Mouse (Mus musculus): ENCODE results near the gene Gm2310. TPM values are rescaled to one million over a fixed set of nuclear protein-coding genes. Genes with fewer than 3 reads are reported as not detected.
"Not testable (repeated sequence)": the region's sequence is repeated elsewhere in the genome, so short reads cannot be mapped to it uniquely, and the experiment has no call there.

Gene Gm2310
- not detected in 2 replicates for polyA plus RNA-seq (2012; rRNA removed)

GRCm38 (mm10) chr15:8519853-8520252 is at the start of gene Gm2310:
Gene Gm2310, minus strand, starts transcription at chr15:8519953.
- H3K4me1 ChIP-seq (ENCODE audit: control insufficient read depth, insufficient read depth, low read length); H3K27ac ChIP-seq (ENCODE audit: insufficient read depth, low read length): not testable (repeated sequence)

GRCm38 (mm10) chr15:8568645-8569528 is 49.1 kb upstream of the Gm2310 start:
- TF ChIP-seq CTCF (IDR thresholded peaks at IDR 0.05; ENCODE audit: extremely low read depth, insufficient read depth, low read length): no peak
- TF ChIP-seq POLR2A (IDR thresholded peaks at IDR 0.05; ENCODE audit: extremely low read depth, insufficient read depth, low read length): 0 out of 2 replicates have a peak, but pooled peaks have one; percentile 9
- Histone ChIP-seq H3K4me3 (ENCODE audit: insufficient read depth, low read length) (peak overlapping the region; percentile 41), H3K4me1 (ENCODE audit: control insufficient read depth, insufficient read depth, low read length) (no peaks in the 10 kb centered on the region), H3K27ac (ENCODE audit: insufficient read depth, low read length) (no peak overlapping the region)

More at GRCm38 (mm10) chr15:8519853-8520252, at the start of gene Gm2310:
- not testable (repeated sequence) for H3K4me3 ChIP-seq (ENCODE audit: insufficient read depth, low read length)

- Histone ChIP-seq H3K4me1 (ENCODE audit: control insufficient read depth, insufficient read depth, low read length) (no peaks in the 10 kb centered on the region), H3K27ac (ENCODE audit: insufficient read depth, low read length) (no peak overlapping the region), H3K4me3 (ENCODE audit: insufficient read depth, low read length) (no peak overlapping the region; the same call in 1 of the 2 replicates)
- TF ChIP-seq POLR2A (IDR thresholded peaks at IDR 0.05; ENCODE audit: extremely low read depth, insufficient read depth, low read length) (no peak), CTCF (IDR thresholded peaks at IDR 0.05; ENCODE audit: extremely low read depth, insufficient read depth, low read length) (no peak)
Observed at GRCm38 (mm10) chr15:8568286-8568644, 48.5 kb upstream of the Gm2310 start.

GRCm38 (mm10) chr15:8565416-8565815 is 45.7 kb upstream of the Gm2310 start:
- Histone ChIP-seq H3K4me3 (ENCODE audit: insufficient read depth, low read length) (no peak overlapping the region), H3K4me1 (ENCODE audit: control insufficient read depth, insufficient read depth, low read length) (no peaks in the 10 kb centered on the region), H3K27ac (ENCODE audit: insufficient read depth, low read length) (no peak overlapping the region)
- no peak for TF ChIP-seq POLR2A (IDR thresholded peaks at IDR 0.05; ENCODE audit: extremely low read depth, insufficient read depth, low read length)
- no peak for TF ChIP-seq CTCF (IDR thresholded peaks at IDR 0.05; ENCODE audit: extremely low read depth, insufficient read depth, low read length)

GRCm38 (mm10) chr15:8564331-8564730 is 44.6 kb upstream of the Gm2310 start:
- no peak overlapping the region for H3K4me3 ChIP-seq (ENCODE audit: insufficient read depth, low read length)
- no peaks in the 10 kb centered on the region for H3K4me1 ChIP-seq (ENCODE audit: control insufficient read depth, insufficient read depth, low read length)
- no peak for TF ChIP-seq CTCF (IDR thresholded peaks at IDR 0.05; ENCODE audit: extremely low read depth, insufficient read depth, low read length)
- no peak for TF ChIP-seq POLR2A (IDR thresholded peaks at IDR 0.05; ENCODE audit: extremely low read depth, insufficient read depth, low read length)
- H3K27ac ChIP-seq (ENCODE audit: insufficient read depth, low read length): no peak overlapping the region

- no peak overlapping the region for H3K27ac ChIP-seq (ENCODE audit: insufficient read depth, low read length)
- H3K4me3 ChIP-seq (ENCODE audit: insufficient read depth, low read length): no peak overlapping the region
- H3K4me1 ChIP-seq (ENCODE audit: control insufficient read depth, insufficient read depth, low read length): no peaks in the 10 kb centered on the region
- TF ChIP-seq CTCF (IDR thresholded peaks at IDR 0.05; ENCODE audit: extremely low read depth, insufficient read depth, low read length) (no peak), POLR2A (IDR thresholded peaks at IDR 0.05; ENCODE audit: extremely low read depth, insufficient read depth, low read length) (no peak)
Observed at GRCm38 (mm10) chr15:8563423-8564194, 43.9 kb upstream of the Gm2310 start.

- Histone ChIP-seq H3K4me1 (ENCODE audit: control insufficient read depth, insufficient read depth, low read length) (no peaks in the 10 kb centered on the region), H3K27ac (ENCODE audit: insufficient read depth, low read length) (no peak overlapping the region), H3K4me3 (ENCODE audit: insufficient read depth, low read length) (no peak overlapping the region)
- TF ChIP-seq POLR2A (IDR thresholded peaks at IDR 0.05; ENCODE audit: extremely low read depth, insufficient read depth, low read length) (no peak), CTCF (IDR thresholded peaks at IDR 0.05; ENCODE audit: extremely low read depth, insufficient read depth, low read length) (no peak)
Observed at GRCm38 (mm10) chr15:8562776-8563175, 43.0 kb upstream of the Gm2310 start.

GRCm38 (mm10) chr15:8531201-8531600 is 11.4 kb upstream of the Gm2310 start:
- TF ChIP-seq POLR2A (IDR thresholded peaks at IDR 0.05; ENCODE audit: extremely low read depth, insufficient read depth, low read length): no peak
- TF ChIP-seq CTCF (IDR thresholded peaks at IDR 0.05; ENCODE audit: extremely low read depth, insufficient read depth, low read length): no peak
- Histone ChIP-seq H3K27ac (ENCODE audit: insufficient read depth, low read length) (no peak overlapping the region), H3K4me1 (ENCODE audit: control insufficient read depth, insufficient read depth, low read length) (no peaks in the 10 kb centered on the region)

GRCm38 (mm10) chr15:8512957-8513356 is 6.8 kb downstream of the Gm2310 start:
- no peaks in the 10 kb centered on the region; the same call in 1 of the 2 replicates for H3K4me1 ChIP-seq (ENCODE audit: control insufficient read depth, insufficient read depth, low read length)

More at GRCm38 (mm10) chr15:8531201-8531600, 11.4 kb upstream of the Gm2310 start:
- H3K4me3 ChIP-seq (ENCODE audit: insufficient read depth, low read length): no peak overlapping the region

More at GRCm38 (mm10) chr15:8512957-8513356, 6.8 kb downstream of the Gm2310 start:
- TF ChIP-seq POLR2A (IDR thresholded peaks at IDR 0.05; ENCODE audit: extremely low read depth, insufficient read depth, low read length) (no peak), CTCF (IDR thresholded peaks at IDR 0.05; ENCODE audit: extremely low read depth, insufficient read depth, low read length) (no peak)
- no peak overlapping the region for H3K4me3 ChIP-seq (ENCODE audit: insufficient read depth, low read length)
- H3K27ac ChIP-seq (ENCODE audit: insufficient read depth, low read length): no peak overlapping the region
